Mouse (Mus musculus): ENCODE data around the gene Ccdc142. TPM values are rescaled to one million over a fixed set of nuclear protein-coding genes. Genes with fewer than 3 reads are reported as not detected.

Ccdc142 gene
- polyA plus RNA-seq, 1 experiment from 2014 or later: 1.00 TPM

DNA sequence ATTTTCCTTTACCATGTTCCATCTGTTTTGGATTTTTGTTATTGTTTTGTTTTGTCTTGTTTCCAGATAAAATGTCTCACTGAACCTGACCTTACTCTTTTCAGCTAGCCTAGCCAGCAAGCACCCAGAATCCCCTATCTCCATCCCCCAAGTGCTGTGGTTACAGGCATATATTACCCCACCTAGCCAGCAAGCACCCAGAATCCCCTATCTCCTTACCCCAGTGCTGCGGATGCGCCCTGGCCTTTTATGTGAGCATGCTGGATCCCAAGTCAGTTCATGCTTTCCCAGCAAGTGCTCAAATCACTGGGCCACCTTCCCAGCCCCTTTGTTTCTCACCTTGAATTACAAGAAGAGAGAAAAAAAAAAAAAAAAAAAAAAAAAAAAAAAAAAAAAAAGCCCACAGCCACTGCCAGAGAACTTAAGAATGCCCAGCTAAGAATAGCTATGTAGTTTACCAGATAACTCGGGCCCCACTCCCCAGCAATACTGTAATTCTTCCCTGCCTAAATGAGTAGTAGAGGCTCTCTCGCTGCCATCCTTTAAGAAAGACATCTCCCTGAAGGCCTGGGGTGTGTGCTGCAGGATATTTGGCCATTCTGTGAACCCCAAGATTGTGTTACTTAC, 10.2 kb downstream of the Ccdc142 start:
- Histone ChIP-seq H3K27me3 (ENCODE audit: control insufficient read depth, insufficient read depth, low read length) (no peaks in the 10 kb centered on the region), H3K4me1 (ENCODE audit: control insufficient read depth, insufficient read depth, low read length) (peaks cover 25% of the 10 kb centered on the region), H3K4me2 (no peak overlapping the region), H3K36me3 (ENCODE audit: control insufficient read depth, insufficient read depth, low read length) (no peaks in the 10 kb centered on the region), H3K27ac (ENCODE audit: low read depth, low read length) (no peak overlapping the region), H3K9me3 (ENCODE audit: control insufficient read depth, low read length) (no peaks in the 10 kb centered on the region), H3K4me3 (ENCODE audit: low read depth, low read length) (no peak overlapping the region), H3K9ac (ENCODE audit: low read length) (no peak overlapping the region)
- DNase-seq (ENCODE audit: low spot score, missing footprints) (no peak), ATAC-seq (ENCODE audit: low FRiP score) (no peak)
- 88% methylated on average over 4 of the region's 4 CpGs for WGBS

DNA sequence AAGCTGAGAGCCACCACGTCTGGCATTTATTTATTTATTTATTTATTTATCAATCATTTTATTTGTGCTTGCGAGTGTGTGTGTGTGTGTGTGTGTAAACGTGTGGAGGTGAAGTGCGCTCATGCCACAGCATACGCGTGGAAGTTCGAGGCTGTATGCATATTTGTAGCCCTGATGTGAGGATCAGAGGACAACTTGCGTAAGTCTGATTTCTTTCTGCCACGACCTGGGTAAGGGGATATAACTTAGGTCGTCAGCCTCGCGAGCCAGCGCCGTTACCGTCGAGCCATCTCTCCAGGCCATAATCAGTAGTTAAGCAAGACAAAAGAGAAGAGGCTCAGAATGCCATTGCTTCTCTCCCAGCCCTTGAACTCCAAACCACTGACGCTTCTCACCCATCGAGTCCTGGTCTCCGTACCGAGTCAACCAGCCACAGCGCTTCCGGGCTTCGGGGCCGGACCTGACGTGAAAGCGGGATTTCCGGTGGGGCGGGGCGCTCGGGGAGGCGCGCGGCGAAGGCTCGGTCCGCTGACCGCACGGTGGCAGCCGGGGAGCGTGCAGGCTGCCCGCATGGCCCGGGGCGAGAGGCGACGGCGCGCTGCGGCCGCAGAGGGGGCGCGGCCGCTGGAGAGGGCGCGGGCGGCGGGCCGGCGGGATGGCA, 13.7 kb downstream of the Ccdc142 start, which contains the start of gene Mogs:
Mogs (plus strand) TSS at position 486 of the 661 bp plus-strand sequence.
- DNase-seq (ENCODE audit: low spot score, missing footprints) (peak; percentile 98), ATAC-seq (ENCODE audit: low FRiP score) (peak; percentile 91)
- Histone ChIP-seq H3K9me3 (ENCODE audit: control insufficient read depth, low read length) (no peaks in the 10 kb centered on the region), H3K4me3 (ENCODE audit: low read depth, low read length) (peak within 1 kb of the TSS; percentile 77), H3K4me2 (peak within 1 kb of the TSS; percentile 77), H3K36me3 (ENCODE audit: control insufficient read depth, insufficient read depth, low read length) (no peaks in the 10 kb centered on the region; the same call in 1 of the 2 replicates), H3K27ac (ENCODE audit: low read depth, low read length) (peak within 1 kb of the TSS; percentile 63), H3K4me1 (ENCODE audit: control insufficient read depth, insufficient read depth, low read length) (peaks cover 20% of the 10 kb centered on the region), H3K27me3 (ENCODE audit: control insufficient read depth, insufficient read depth, low read length) (no peaks in the 10 kb centered on the region), H3K9ac (ENCODE audit: low read length) (peak within 1 kb of the TSS; percentile 86)
- WGBS: under 1% methylated on average over 51 of the region's 58 CpGs

DNA sequence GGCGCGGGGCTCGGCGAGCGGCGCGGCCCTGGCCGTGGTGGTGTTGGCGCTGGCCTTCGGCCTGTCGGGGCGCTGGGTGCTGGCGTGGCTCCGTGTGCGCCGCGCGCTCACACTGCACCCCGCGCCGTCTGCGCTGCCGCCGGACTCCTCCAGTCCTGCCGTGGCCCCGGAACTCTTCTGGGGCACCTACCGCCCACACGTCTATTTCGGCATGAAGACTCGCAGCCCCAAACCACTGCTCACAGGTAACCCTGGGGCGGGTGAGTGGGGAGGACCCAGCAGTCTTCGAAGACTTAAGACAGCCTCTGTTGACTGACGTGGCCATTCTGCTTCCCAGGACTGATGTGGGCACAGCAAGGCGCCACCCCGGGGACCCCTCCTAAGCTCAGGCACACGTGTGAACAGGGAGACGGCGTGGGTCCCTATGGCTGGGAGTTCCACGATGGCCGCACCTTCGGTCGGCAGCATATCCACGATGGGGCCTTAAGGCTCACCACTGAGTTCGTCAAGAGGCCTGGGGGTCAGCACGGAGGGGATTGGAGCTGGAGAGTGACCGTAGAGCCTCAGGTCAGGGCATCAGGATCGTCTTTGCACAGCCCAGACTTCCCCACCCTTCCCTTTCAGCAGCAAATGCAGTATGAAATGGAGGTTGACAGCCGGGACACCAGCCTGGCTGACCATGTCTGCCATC, 14.4 kb downstream of the Ccdc142 start:
- no peaks in the 10 kb centered on the region for H3K27me3 ChIP-seq (ENCODE audit: control insufficient read depth, insufficient read depth, low read length)
- no peak; the same call in 1 of the 2 replicates for ATAC-seq (ENCODE audit: low FRiP score)
- H3K4me3 ChIP-seq (ENCODE audit: low read depth, low read length): peak overlapping the region; percentile 77
- peaks cover 23% of the 10 kb centered on the region for H3K4me1 ChIP-seq (ENCODE audit: control insufficient read depth, insufficient read depth, low read length)
- H3K36me3 ChIP-seq (ENCODE audit: control insufficient read depth, insufficient read depth, low read length): no peaks in the 10 kb centered on the region; the same call in 1 of the 2 replicates
- 2% methylated on average over 45 of the region's 48 CpGs for WGBS
- H3K9ac ChIP-seq (ENCODE audit: low read length): peak overlapping the region; percentile 86
- DNase-seq (ENCODE audit: low spot score, missing footprints): peak; percentile 91
- H3K9me3 ChIP-seq (ENCODE audit: control insufficient read depth, low read length): no peaks in the 10 kb centered on the region
- H3K27ac ChIP-seq (ENCODE audit: low read depth, low read length): peak overlapping the region; percentile 63
- peak overlapping the region; percentile 77 for H3K4me2 ChIP-seq

DNA sequence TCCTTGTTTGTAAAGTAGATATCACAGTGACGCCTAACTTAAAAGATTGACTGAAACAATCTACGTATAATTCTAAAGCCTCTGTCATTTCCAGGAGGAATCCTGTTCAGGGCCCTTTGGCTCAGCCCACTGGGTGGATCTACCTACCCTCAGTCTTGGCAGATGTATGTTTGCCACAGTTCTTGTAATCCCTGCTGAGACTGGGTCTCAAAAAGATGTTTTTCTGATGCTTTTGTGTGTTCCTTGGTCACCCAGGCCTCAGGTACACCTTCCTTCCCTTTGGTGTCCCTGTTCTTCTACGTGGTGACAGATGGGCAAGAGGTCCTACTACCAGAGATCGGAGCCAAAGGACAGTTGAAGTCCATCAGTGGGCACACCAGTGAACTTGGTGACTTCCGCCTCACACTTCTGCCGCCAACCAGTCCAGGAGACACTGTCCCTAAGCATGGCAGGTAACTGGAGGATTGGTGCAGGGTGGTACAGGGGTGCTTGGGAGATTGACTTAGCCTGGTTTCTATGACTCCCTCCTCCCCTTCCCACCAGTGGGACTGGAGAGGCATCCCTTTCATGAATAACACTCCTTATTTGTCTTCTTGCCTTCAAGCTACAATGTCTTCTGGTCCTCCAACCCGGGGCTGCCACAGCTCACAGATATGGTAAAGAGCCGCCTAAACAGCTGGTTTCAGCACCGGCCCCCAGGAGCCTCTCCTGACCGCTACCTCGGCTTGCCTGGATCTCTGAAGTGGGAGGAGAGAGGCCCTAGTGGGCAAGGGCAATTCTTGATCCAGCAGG, 15.2 kb downstream of the Ccdc142 start:
- peaks cover 23% of the 10 kb centered on the region for H3K4me1 ChIP-seq (ENCODE audit: control insufficient read depth, insufficient read depth, low read length)
- peak overlapping the region; percentile 77 for H3K4me3 ChIP-seq (ENCODE audit: low read depth, low read length)
- H3K4me2 ChIP-seq: peak overlapping the region; percentile 77
- H3K9me3 ChIP-seq (ENCODE audit: control insufficient read depth, low read length): no peaks in the 10 kb centered on the region
- 81% methylated on average over 11 of the region's 11 CpGs for WGBS
- ATAC-seq (ENCODE audit: low FRiP score) (no peak), DNase-seq (ENCODE audit: low spot score, missing footprints) (no peak)
- no peaks in the 10 kb centered on the region; the same call in 1 of the 2 replicates for H3K36me3 ChIP-seq (ENCODE audit: control insufficient read depth, insufficient read depth, low read length)
- peak overlapping the region; percentile 86 for H3K9ac ChIP-seq (ENCODE audit: low read length)
- H3K27me3 ChIP-seq (ENCODE audit: control insufficient read depth, insufficient read depth, low read length): no peaks in the 10 kb centered on the region
- no peak overlapping the region for H3K27ac ChIP-seq (ENCODE audit: low read depth, low read length)

DNA sequence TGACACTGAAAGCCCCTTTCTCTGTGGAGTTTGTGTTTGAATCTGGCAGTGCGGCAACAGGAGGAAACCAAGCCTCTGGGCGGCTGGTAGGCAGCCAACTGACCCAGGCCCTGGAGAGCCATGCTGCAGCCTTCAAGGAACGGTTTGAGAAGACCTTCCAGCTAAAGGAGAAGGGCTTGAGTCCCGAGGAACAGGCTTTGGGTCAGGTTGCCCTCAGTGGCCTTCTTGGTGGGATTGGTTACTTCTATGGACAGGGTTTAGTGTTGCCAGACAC, 15.7 kb downstream of the Ccdc142 start:
- Histone ChIP-seq H3K4me2 (no peak overlapping the region), H3K9ac (ENCODE audit: low read length) (no peak overlapping the region), H3K4me3 (ENCODE audit: low read depth, low read length) (no peak overlapping the region), H3K36me3 (ENCODE audit: control insufficient read depth, insufficient read depth, low read length) (no peaks in the 10 kb centered on the region; the same call in 1 of the 2 replicates), H3K9me3 (ENCODE audit: control insufficient read depth, low read length) (no peaks in the 10 kb centered on the region), H3K4me1 (ENCODE audit: control insufficient read depth, insufficient read depth, low read length) (peaks cover 24% of the 10 kb centered on the region), H3K27ac (ENCODE audit: low read depth, low read length) (no peak overlapping the region), H3K27me3 (ENCODE audit: control insufficient read depth, insufficient read depth, low read length) (no peaks in the 10 kb centered on the region)
- ATAC-seq (ENCODE audit: low FRiP score): no peak
- DNase-seq (ENCODE audit: low spot score, missing footprints): no peak
- WGBS: 92% methylated on average over 4 of the region's 4 CpGs

DNA sequence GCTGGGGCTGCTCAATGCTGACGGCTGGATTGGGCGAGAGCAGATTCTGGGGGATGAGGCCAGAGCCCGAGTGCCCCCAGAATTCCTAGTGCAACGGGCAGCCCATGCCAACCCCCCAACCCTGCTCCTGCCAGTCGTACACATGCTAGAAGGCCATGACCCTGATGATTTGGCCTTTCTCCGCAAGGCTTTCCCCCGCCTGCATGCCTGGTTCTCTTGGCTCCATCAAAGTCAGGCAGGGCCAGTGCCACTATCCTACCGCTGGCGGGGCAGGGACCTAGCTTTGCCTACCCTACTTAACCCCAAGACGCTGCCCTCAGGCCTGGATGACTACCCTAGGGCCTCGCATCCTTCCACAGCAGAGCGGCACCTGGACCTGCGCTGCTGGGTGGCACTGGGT, 16.2 kb downstream of the Ccdc142 start:
- Histone ChIP-seq H3K9me3 (ENCODE audit: control insufficient read depth, low read length) (no peaks in the 10 kb centered on the region), H3K4me1 (ENCODE audit: control insufficient read depth, insufficient read depth, low read length) (peaks cover 30% of the 10 kb centered on the region), H3K27me3 (ENCODE audit: control insufficient read depth, insufficient read depth, low read length) (no peaks in the 10 kb centered on the region), H3K9ac (ENCODE audit: low read length) (no peak overlapping the region), H3K4me3 (ENCODE audit: low read depth, low read length) (no peak overlapping the region), H3K4me2 (no peak overlapping the region), H3K27ac (ENCODE audit: low read depth, low read length) (no peak overlapping the region), H3K36me3 (ENCODE audit: control insufficient read depth, insufficient read depth, low read length) (no peaks in the 10 kb centered on the region; the same call in 1 of the 2 replicates)
- WGBS: 93% methylated on average over 13 of the region's 13 CpGs
- no peak for ATAC-seq (ENCODE audit: low FRiP score)
- no peak for DNase-seq (ENCODE audit: low spot score, missing footprints)

DNA sequence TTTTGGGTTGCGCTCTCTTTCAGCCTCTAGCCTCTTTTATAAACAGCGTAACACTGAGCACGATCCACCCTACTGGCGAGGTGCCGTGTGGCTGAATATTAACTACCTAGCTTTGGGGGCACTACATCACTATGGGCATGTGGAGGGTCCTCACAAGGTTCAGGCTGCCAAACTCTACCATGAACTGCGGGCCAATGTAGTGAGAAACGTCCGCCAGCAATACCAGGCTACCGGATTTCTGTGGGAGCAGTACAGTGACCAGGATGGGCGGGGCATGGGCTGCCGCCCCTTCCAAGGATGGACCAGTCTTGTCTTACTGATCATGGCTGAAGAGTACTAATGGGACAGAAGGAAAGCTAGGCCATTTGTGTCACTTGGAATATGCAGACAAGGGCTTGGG, 17.0 kb downstream of the Ccdc142 start:
- no peaks in the 10 kb centered on the region for H3K9me3 ChIP-seq (ENCODE audit: control insufficient read depth, low read length)
- 88% methylated on average over 11 of the region's 11 CpGs for WGBS
- no peaks in the 10 kb centered on the region; the same call in 1 of the 2 replicates for H3K36me3 ChIP-seq (ENCODE audit: control insufficient read depth, insufficient read depth, low read length)
- DNase-seq (ENCODE audit: low spot score, missing footprints) (no peak), ATAC-seq (ENCODE audit: low FRiP score) (no peak)
- H3K4me2 ChIP-seq: no peak overlapping the region
- H3K9ac ChIP-seq (ENCODE audit: low read length): no peak overlapping the region
- H3K27ac ChIP-seq (ENCODE audit: low read depth, low read length): no peak overlapping the region
- peaks cover 35% of the 10 kb centered on the region for H3K4me1 ChIP-seq (ENCODE audit: control insufficient read depth, insufficient read depth, low read length)
- no peaks in the 10 kb centered on the region for H3K27me3 ChIP-seq (ENCODE audit: control insufficient read depth, insufficient read depth, low read length)
- no peak overlapping the region for H3K4me3 ChIP-seq (ENCODE audit: low read depth, low read length)

DNA sequence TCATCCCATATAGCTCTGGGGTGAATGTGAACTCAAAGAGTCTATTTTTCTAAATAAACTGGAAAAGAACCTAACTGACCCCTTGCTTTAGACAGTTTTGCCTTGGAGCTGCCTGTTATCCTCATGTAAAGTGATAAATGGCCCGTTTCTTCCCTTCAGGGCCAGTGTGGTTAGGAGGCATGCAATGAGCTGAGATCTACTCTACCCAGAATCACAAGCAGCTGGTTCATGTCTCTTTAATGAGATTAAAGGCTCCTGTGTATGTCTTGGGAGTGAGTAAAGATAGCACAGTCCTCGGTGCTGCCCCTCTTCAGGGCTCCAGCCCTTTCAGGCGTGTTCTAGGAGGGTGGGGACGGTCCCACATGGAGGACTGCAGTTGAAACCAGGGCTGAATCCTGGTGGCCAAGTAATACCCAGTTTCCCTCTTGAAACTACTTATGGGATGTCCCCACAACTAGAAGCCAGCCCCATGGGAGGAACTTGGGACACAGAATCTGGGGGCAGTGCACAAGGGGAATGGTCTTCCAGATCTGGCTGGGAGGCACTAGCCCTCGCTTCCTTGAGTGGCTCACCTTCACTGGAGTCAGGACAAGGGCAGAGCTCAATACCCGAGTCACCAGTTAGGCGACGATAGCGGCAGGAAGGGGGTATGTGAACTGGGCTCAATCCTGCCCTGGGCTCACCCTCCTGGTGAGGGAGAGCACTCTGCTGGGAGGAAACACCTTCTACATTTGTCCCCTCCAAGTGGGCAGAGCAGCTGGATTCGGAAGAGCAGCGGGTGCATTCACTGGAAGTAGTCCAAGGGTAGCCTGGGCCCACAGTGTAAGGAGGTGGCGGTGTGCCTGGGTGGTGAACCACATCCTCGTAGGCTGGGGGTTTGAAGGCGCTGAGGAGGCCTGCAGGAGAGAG, 17.7 kb downstream of the Ccdc142 start:
- Histone ChIP-seq H3K27ac (ENCODE audit: low read depth, low read length) (no peak overlapping the region; the same call in 1 of the 2 replicates), H3K36me3 (ENCODE audit: control insufficient read depth, insufficient read depth, low read length) (no peaks in the 10 kb centered on the region; the same call in 1 of the 2 replicates), H3K9me3 (ENCODE audit: control insufficient read depth, low read length) (no peaks in the 10 kb centered on the region), H3K4me3 (ENCODE audit: low read depth, low read length) (no peak overlapping the region), H3K4me2 (no peak overlapping the region), H3K9ac (ENCODE audit: low read length) (no peak overlapping the region), H3K4me1 (ENCODE audit: control insufficient read depth, insufficient read depth, low read length) (peaks cover 39% of the 10 kb centered on the region), H3K27me3 (ENCODE audit: control insufficient read depth, insufficient read depth, low read length) (no peaks in the 10 kb centered on the region)
- DNase-seq (ENCODE audit: low spot score, missing footprints) (no peak), ATAC-seq (ENCODE audit: low FRiP score) (no peak)
- 85% methylated on average over 14 of the region's 14 CpGs for WGBS

All from midbrain, embryonic 11.5 days (tissue).